Mouse (Mus musculus): ENCODE data around the gene Amfr.

Amfr gene

DNA sequence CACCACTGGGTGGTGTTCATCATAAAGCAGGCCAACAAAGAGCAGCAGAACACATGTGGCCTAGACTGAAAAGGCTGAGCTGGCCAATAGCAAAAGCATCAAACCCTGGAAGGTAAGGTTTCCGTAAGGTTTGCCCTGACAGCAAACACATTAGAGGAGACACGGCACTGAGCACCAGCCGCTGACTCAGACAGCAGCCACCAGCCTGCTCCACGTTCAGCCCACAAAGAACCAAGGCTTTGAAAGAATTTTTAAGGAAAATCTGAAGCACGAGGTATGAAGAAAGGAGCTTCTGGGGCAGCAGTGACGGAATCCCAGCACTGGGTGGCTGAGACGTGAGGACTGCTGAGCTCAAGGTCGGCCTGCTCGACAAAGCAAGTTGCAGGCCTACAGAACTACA, 8.5 kb downstream of the Amfr start:
- POLR2A ChIA-PET = no interaction called here
- CTCF ChIA-PET = no interaction called here

DNA sequence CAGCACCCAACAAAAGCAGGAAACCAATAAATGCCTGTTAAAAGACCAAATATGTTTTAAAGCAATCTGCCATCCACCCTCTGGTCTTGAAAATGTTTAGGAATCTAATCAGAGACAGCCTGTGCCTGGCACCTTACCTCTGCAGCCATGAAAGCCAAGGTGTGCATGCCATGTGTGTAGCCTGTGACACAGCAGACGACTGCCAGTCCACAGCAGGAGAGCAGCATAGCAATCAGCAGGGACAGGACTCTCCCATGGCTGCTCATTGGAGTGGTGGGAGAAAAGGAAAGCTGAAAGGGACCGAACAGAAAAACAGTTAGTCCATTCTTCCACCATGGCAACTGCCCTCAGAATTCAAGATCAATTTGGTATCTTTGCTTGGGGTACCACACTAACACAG, 13.7 kb downstream of the Amfr start:
- ChIA-PET CTCF (interaction anchor here in 1 of 4 experiments (0.6 kb wide), 1 partner anchor 459 kb away, joined by 8 read pairs; no protein-coding TSS in a partner anchor), POLR2A (interaction anchor here in 2 of 4 experiments (1.3 to 1.5 kb wide), 2 partner anchors 10 to 11 kb away, joined by 3 read pairs; no protein-coding TSS in a partner anchor)

DNA sequence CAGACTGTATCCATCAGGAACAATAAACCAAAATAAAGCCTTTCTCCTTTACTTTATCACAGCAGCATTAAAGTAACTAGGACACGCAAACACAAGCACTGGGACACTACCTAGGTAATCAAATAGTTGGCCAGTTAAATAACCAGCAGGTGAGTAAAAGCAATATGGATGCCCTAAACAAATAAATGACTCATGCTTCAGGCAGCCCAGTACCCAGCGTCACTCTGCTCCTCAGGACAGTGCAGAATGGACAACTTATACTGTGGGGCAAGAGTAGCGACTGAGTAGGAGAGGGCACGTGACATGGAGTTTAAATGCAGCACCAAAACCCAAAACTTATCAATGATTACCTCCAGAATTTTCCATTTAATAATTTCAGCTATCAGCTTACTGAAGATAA, 22.9 kb downstream of the Amfr start:
- POLR2A ChIA-PET = no interaction called here
- CTCF ChIA-PET = no interaction called here

DNA sequence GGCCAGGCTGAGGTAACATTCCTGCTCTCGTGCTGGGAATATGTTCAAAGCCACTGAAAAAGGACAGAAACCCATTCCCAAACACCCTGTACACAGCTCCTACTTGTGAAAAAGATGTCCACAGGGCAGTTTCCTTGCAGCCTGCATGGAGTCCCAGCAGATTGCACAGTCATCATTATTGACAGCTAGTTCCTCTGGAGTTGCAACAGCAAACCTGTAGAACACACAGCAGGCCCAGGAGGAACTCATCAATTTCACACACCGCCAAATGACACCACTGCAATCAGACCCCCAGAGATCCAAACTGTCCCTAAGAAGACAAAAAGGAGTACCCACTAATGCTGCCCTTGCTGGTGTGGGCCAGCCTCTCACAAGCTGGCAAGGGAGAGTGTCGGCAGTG, 27.9 kb downstream of the Amfr start:
- ChIA-PET CTCF (interaction anchor here in 3 of 4 experiments (0.6 to 0.7 kb wide), 4 partner anchors 119 to 490 kb away, joined by 3 to 4 read pairs (median 3); no protein-coding TSS in a partner anchor), POLR2A (interaction anchor here in 1 of 4 experiments (0.7 to 1.1 kb wide), 3 partner anchors 32 to 75 kb away, joined by 3 to 4 read pairs (median 3); no protein-coding TSS in a partner anchor)

DNA sequence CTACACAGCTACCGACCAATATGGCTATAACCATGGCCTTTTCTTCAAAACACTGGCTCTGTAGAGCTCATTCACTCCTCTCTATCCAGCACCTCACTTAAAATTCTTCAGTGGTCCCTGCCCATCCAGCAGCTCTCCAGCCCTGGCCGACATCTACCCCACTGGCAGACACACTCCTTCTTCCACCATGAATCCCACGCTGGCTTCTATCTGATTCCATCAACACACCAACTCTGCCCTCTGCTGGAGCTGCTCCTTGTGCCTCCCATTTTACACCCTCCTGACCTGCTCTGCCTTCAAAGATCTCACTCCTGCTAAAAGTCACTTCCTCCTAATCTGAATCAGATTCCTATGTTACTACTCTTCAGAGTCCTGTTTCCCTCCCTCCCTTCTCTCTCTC, 28.8 kb downstream of the Amfr start:
- CTCF ChIA-PET = interaction anchor here in 3 of 4 experiments (0.6 to 0.7 kb wide), 3 partner anchors 120 to 489 kb away, joined by 3 to 4 read pairs (median 3); no protein-coding TSS in a partner anchor
- POLR2A ChIA-PET = interaction anchor here in 2 of 4 experiments (0.7 to 1.1 kb wide), 2 partner anchors 31 to 43 kb away, joined by 3 to 4 read pairs; no protein-coding TSS in a partner anchor

DNA sequence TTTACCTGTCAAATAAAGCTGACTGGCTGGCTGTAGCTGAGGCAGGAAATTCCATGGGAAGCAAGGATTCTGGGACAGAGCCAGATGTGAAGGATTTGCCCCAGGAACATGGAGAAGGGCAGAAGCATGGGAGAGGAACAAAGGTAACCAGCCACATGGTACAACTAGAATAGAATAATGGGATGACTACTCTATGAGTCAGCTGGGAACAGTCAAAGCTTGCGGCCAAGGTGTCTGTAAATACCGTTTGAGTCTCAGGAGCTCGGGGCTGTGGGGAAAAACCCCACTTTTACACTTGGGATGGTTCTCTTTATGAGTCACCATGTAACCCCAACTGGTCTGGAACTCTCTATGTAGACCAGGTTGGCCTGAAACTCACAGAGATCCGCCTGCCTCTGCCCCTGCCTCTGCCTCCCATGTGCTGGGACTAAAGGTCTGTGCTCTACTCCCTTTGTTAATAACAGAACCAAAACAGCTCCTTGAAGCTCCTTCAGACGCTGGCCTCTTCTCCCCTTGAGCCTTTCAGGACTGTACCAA, 30.9 kb downstream of the Amfr start:
- ChIA-PET CTCF (interaction anchor here in 1 of 4 experiments (0.6 kb wide), 1 partner anchor 75 kb away, joined by 3 read pairs; no protein-coding TSS in a partner anchor), POLR2A (interaction anchor here in 2 of 4 experiments (0.6 to 1.4 kb wide), 5 partner anchors 17 to 209 kb away, joined by 3 to 4 read pairs (median 3); partner anchors contain the start of gene Bbs2 (in 1 of the 2))

DNA sequence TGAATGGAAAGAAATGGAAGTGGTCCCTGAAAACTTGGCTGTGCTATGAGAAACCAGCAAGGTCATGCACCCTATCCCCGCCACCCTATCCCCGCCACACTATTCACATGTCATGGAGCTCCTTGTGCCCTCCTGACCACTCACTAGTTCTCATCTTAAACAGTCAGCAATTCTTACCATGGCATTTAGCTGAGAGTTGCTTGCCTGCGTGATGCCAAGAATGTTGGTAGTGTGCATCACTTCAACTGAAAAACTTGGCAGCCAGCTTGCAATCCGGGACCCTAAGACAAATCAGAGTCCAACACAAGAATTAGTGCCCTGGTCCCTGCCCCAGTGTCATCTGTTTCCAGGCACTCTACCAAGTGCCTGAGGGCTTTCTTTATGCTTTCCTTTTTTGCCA, 32.5 kb downstream of the Amfr start:
- POLR2A ChIA-PET = interaction anchor here in 3 of 4 experiments (0.5 to 1.2 kb wide), 3 partner anchors 34 to 491 kb away, joined by 3 read pairs; no protein-coding TSS in a partner anchor
- CTCF ChIA-PET = interaction anchor here in 1 of 4 experiments (1.4 kb wide), 1 partner anchor 226 kb away, joined by 3 read pairs; no protein-coding TSS in a partner anchor

DNA sequence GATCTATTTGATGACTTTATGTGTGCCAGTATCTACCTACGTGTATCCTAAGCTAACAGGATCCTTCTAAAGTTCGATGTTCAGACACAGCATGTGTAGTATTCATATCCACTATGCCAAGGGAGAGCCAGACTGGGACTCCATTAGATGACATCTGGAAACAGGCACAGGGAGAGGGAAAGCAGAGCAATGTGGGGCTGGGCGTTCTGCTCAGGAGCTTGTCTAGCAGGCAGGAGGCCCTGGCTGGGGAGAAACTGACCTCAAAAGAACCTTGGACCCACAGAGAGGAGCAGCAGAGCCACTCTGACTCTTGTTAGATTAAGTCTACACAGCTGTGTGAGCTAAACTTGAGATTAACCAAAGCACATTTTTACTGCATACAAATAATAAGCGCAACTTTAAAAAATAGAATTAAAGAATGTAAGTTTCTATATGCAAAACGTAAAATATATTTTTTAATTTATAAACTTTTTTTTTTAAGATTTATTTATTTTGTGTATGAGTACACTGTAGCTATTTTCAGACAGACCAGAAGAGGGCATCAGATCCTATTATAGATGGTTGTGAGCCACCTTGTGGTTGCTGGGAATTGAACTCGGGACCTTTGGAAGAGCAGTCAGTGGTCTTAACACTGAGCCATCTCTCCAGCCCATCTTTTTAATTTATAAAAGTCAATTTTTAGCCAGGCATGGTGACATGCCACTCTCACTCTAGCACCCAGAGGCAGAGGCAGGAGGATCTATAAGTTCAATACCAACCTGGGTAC, 36.0 kb downstream of the Amfr start:
- POLR2A ChIA-PET = interaction anchor here in 2 of 4 experiments (0.6 to 0.8 kb wide), 3 partner anchors 113 to 370 kb away, joined by 3 to 7 read pairs (median 3); partner anchors contain the start of gene Mt4 (in 1 of the 2)

DNA sequence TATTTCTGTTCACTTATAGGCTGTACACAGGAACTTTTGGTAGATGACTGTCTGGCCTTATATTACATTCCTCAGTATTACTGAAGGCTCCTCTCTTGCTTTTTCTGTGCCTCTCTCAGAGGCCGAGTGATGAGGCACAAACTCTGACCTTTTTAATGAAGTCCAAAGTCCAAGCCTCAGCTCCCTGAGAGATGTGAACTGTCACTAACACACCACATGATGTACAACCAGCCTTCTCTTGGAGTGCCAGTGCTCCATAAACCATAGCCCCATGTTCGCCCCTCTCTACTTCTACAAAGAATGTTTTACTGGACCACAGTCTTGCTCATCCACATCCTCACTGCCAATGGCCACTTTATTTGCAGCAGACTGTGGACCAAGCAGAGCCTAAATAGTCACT, 37.3 kb downstream of the Amfr start:
- CTCF ChIA-PET = interaction anchor here in 1 of 4 experiments (0.7 kb wide), 1 partner anchor 312 kb away, joined by 3 read pairs; no protein-coding TSS in a partner anchor
- POLR2A ChIA-PET = interaction anchor here in 1 of 4 experiments (0.7 kb wide), 1 partner anchor 33 kb away, joined by 3 read pairs; no protein-coding TSS in a partner anchor

More for the DNA sequence above, 36.0 kb downstream of the Amfr start:
- CTCF ChIA-PET = interaction anchor here in 3 of 4 experiments (0.6 to 1.0 kb wide), 7 partner anchors 45 to 301 kb away, joined by 3 to 4 read pairs (median 3); no protein-coding TSS in a partner anchor

DNA sequence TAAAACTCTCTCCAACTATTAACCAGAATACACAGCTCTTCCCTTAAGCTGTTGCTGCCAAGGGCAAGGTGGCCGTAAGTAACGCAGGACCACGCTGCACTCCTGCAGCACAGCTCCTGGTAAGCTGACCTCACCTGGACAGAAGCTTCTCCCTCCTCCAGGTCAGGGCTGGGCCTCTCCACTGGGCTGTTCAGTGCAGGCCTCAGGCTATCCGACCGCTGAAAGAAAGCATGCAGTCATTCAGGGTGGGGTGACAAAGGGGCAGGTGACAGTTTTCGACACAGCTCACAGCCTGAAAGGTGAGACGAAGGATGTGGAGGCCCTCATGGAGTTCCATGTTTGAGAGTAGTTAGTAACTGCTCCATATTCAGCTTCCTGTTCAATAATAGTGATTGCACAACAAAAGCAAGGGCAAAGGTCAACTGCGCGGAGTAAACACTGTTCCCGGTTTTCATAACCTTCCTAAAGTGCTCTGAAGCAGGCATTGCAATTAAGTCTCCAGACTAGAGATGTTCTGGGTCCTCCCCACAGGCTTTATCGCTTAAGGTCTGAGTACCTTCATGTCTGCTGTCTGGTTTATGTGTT, 37.9 kb downstream of the Amfr start:
- ChIA-PET POLR2A (interaction anchor here in 1 of 4 experiments (0.7 kb wide), 1 partner anchor 32 kb away, joined by 3 read pairs; no protein-coding TSS in a partner anchor), CTCF (no interaction called here)

DNA sequence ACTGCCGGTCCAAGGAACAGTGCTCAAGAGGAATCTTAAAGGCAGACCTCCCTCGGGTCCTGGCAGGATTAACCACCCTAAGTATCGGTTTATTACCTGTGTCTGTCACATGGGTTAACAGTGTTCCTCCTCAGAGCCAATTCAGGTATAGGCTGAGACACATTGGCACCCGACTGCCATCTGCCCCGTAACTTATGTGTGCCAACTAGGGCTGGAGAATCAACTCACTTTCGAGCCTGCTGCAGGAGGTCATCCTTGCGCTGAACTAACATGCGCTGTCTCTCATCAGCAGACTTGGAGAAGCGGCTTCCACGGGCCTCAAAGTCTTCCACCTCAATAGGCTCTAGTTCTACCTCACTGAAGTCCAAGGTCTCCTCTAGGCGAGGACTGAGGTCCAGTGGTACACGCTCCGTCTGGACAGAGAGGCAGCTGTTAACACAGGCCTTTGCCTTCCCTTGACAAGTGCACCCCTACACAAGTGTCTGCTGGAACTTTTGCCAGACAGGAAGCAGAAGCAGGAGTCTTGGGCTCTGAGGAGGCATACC, 38.7 kb downstream of the Amfr start:
- ChIA-PET CTCF (no interaction called here), POLR2A (no interaction called here)

DNA sequence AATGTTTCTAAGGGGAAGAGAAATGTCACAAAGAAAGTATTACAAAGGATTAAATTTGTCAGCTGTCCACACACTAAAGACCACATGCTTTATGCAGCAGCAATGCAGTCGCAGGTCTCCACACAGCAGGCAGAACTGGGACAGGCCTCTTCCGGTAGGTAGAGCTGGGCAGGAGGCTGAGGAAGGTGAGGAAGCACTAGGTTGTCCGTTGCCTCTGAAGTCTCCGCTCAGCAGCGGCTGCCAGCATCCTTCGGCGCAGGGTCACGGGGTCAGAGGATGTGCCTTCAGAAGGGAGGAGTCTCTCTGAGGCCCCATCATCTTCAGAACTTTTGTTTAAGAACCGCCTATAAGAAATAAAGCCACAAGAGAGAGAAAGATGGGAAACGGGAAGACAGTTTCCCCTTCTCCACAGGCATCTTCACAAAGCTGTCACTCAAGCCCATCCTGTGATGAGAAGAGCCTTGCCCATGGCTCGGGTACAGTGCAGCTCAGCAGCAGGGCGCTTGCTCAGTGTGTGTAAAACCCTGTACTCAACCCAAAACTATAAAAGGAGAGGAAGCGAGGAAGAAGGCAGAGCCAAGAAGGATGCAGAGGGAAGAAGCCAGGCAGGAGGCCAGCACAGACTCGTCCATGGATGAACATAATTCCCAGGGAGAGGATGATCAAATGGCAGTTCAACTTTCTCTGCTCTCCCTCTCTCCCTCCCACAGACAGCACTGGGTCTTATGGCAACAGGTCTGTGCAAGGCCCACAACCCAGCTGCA, 39.5 kb downstream of the Amfr start:
- ChIA-PET POLR2A (no interaction called here), CTCF (no interaction called here)

DNA sequence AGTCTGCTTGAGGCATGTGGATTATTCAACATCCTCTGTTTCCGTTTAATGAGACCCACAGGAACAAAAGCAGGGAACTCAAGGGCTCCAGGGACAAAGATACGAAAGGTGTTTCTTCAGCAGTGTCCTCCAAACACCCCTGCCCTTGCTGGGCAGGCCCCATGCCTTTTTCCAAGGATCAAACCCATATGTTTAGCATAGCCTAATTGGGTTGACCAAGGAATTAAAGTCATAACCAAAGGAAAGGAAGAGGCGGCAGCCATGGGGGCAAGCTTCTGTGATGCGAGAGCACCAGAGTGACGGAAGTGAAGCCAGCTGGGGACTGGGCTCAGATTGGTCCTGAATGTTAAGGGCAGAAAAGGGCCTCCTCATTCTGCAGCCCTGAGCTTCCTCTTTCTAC, 40.4 kb downstream of the Amfr start:
- ChIA-PET CTCF (no interaction called here), POLR2A (no interaction called here)

DNA sequence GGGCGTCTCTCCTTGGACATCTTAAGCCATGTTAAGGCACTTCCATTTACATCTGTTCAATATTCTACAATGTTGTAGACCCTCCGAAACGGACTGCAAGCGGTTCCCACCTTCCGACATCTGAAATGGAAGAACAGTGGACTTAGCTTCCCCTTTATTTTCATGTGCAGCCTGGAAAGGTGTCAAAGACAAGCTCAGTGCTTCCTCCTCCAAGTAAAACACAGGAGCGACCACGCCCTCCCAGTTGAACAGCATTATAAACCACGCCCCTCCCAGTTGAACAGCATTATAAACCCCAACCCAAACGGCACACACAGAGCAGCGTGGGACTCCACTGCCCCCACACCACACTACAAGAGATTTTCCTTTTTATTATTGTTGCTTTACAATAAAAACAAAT, 41.2 kb downstream of the Amfr start:
- POLR2A ChIA-PET = no interaction called here

DNA sequence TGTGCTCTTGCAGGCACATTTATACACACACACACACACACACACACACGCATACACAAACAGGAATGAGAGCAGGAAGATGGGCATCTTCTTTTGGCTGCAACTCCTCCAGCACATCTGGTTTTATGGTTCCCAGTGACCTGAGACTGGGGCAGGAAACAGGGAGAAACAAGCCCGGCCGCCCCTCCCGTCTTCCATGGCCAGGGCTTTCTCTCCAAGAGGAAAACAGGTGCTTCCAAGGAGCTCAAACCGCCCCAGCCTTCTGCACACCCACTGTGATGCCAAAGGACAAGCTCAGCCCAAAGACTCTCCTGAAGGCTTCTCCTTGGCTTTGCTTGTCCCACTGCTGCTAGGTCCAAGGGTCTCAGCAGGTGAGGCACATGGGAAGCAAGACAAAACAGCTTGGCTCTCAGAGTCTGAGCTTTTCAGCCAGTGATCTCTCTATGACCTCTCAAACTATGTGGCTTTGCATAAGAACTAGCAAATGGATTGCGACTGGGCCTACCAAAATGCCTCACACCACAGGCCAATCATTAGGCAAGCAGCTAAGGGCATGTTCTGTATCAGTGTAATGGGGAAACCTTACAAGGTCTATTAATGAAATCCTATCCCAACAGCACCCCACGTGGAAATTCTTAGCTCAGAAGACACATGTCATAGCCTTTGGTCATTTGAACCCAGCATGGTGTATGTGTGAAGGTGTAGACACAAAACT, 42.9 kb downstream of the Amfr start:
- ChIA-PET CTCF (no interaction called here), POLR2A (interaction anchor here in 1 of 4 experiments (0.7 to 1.2 kb wide), 2 partner anchors 17 to 172 kb away, joined by 4 read pairs; no protein-coding TSS in a partner anchor)

More for the DNA sequence above, 41.2 kb downstream of the Amfr start:
- CTCF ChIA-PET = interaction anchor here in 1 of 4 experiments (0.5 kb wide), 1 partner anchor 133 kb away, joined by 5 read pairs; no protein-coding TSS in a partner anchor

DNA sequence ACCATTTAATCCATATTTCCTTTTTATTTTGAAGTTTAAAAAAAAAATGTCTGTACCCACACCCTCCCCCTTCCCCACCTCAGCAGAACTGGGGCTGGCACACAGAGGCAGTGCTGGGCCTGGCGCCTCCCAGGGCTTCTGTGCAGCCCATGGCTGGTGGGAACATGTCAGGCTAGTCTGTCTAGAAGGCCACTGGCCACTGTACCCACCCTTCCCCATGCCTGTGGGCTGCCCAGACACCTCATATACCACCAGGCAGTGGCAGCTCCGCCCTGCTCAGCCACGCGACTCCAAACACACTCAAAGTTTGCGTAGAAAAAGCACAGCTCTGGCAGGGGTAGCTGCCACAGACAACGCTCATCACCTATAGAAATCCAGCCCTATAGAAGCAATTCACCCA, 44.3 kb downstream of the Amfr start:
- ChIA-PET POLR2A (no interaction called here), CTCF (no interaction called here)

DNA sequence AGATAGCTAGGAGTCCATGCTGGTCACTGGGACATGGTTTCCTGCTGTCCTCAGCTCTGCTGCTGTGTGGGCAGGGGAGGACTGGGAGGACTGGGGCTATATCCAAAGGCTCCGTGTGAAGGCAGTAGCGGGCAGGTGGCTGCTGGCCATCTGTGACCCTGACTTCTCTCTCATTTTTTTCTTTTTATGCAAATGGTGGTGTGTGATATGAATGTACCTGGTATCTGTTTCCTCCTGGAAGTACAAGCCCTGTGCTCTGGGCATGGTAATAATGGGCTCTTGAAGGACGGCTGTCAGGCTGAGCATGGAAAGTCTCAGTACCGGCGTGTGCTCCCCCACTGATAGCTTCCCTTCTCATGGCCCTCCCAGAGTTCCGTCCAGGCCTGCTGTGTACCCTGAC, 51.7 kb downstream of the Amfr start:
- ChIA-PET POLR2A (interaction anchor here in 1 of 4 experiments (2.0 kb wide), 1 partner anchor 9 kb away, joined by 4 read pairs; no protein-coding TSS in a partner anchor), CTCF (interaction anchor here in 1 of 4 experiments (0.7 kb wide), 1 partner anchor 212 kb away, joined by 4 read pairs; no protein-coding TSS in a partner anchor)

DNA sequence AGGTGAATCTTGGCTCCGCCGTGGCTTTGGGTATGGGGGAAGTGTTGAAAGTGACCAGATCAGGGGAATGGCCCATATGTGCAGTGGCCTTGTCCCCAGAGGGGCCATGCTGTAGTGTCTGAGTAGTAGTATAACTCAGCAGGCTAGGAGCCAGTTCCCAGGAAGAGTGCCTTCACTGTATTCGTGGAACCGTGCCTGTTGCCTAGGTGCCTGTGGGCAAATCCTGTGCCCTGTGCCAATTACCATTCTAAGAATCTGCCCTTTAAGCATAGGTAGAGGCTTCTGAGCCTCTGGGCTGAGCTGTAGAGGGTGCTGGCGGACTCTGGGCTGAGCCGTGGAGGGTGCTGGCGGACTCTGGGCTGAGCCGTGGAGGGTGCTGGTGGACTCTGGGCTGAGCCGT, 54.2 kb downstream of the Amfr start:
- ChIA-PET POLR2A (no interaction called here), CTCF (no interaction called here)
